Mouse (Mus musculus) frontal cortex, postnatal 14 days (tissue): ENCODE data around the gene Mylk4.

Source experiments
- DNase-seq, 2 experiments: peaks; one replicate each; pipeline ENCODE4 v3.0.0; 2022; ENCODE audit warnings: low spot score in 2 of 2

Gene Mylk4

GRCm38 (mm10) chr13:32707894-32708293 is 75.9 kb downstream of the Mylk4 start:
- no peak for DNase-seq

- DNase-seq = no peak
These were observed 77.0 kb downstream of the Mylk4 start for GRCm38 (mm10) chr13:32706651-32707288.

GRCm38 (mm10) chr13:32705315-32705714 is 78.4 kb downstream of the Mylk4 start:
- no peak for DNase-seq

- DNase-seq = no peak
These were observed 78.8 kb downstream of the Mylk4 start for GRCm38 (mm10) chr13:32704911-32705310.

- no peak for DNase-seq
These were observed 82.2 kb downstream of the Mylk4 start for GRCm38 (mm10) chr13:32701564-32701963.

- no peak for DNase-seq
These were observed 84.4 kb downstream of the Mylk4 start for GRCm38 (mm10) chr13:32699376-32699775.

GRCm38 (mm10) chr13:32698956-32699355 is 84.8 kb downstream of the Mylk4 start:
- no peak for DNase-seq

GRCm38 (mm10) chr13:32693886-32694455 is 89.8 kb downstream of the Mylk4 start:
- no peak for DNase-seq

GRCm38 (mm10) chr13:32692563-32692962 is 91.2 kb downstream of the Mylk4 start:
- DNase-seq = no peak

- DNase-seq = no peak
These were observed 93.5 kb downstream of the Mylk4 start for GRCm38 (mm10) chr13:32690279-32690678.

- DNase-seq = peak in 1 of 2 experiments; percentile 48
These were observed 102.8 kb downstream of the Mylk4 start for GRCm38 (mm10) chr13:32680868-32681515.

GRCm38 (mm10) chr13:32680121-32680551 is 103.6 kb downstream of the Mylk4 start:
- no peak for DNase-seq

- no peak for DNase-seq
These were observed 104.8 kb downstream of the Mylk4 start for GRCm38 (mm10) chr13:32678998-32679397.

- no peak for DNase-seq
These were observed 113.0 kb downstream of the Mylk4 start for GRCm38 (mm10) chr13:32670782-32671181.

GRCm38 (mm10) chr13:32668296-32668695 is 115.5 kb downstream of the Mylk4 start:
- no peak for DNase-seq

GRCm38 (mm10) chr13:32667386-32667785 is 116.4 kb downstream of the Mylk4 start:
- DNase-seq = no peak

GRCm38 (mm10) chr13:32662041-32662440 is 121.7 kb downstream of the Mylk4 start:
- DNase-seq = no peak

GRCm38 (mm10) chr13:32660294-32660693 is 123.5 kb downstream of the Mylk4 start:
- DNase-seq = no peak

GRCm38 (mm10) chr13:32659271-32659670 is 124.5 kb downstream of the Mylk4 start:
- no peak for DNase-seq

GRCm38 (mm10) chr13:32657583-32657982 is 126.2 kb downstream of the Mylk4 start:
- DNase-seq = no peak
